Mouse (Mus musculus): ENCODE data around the gene Tax1bp3.

Tax1bp3 gene

DNA sequence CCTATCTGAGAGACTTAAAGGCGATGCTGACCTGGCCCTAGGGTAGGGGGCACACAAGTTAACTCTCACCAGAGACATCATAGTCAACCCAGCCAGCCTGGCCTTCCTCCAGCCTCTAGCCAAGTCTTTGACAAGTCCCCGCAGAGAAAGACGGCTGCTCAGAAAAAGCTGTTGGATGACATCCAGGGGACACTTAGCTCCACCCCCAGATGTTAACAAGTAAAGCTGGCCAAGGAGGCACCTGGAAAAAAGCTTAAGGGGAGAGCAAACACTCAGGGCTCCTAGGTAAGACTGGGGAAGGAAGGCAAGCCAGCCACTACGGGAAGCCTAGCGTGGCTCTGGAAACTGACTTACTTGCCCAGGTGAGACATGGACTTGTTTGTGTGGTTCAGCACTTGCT lies 4.7 kb upstream of the Tax1bp3 start:
- DNase-seq (ENCODE audit: extremely low read depth, low read depth, low spot score), result peak; percentile 65

DNA sequence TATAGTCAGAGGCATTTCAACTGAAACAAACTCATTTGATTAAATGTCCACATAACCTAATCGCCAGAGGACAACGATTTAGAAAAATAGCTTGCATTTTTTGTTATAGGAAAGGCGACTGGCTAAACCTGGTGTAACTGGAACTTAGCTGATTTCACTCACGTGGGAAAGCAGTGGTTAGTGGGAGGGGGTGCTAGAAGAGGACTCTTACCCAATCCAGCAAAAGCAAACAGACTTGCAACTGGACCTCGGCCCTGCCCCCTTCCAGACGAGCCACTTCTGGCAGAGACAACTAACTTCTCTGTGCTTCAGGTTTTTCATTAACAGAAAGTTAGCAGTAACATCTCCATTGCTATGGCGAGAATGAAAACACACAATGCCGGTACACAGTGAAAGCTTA lies 1.3 kb upstream of the Tax1bp3 start:
- DNase-seq (ENCODE audit: extremely low read depth, low read depth, low spot score), result no peak

DNA sequence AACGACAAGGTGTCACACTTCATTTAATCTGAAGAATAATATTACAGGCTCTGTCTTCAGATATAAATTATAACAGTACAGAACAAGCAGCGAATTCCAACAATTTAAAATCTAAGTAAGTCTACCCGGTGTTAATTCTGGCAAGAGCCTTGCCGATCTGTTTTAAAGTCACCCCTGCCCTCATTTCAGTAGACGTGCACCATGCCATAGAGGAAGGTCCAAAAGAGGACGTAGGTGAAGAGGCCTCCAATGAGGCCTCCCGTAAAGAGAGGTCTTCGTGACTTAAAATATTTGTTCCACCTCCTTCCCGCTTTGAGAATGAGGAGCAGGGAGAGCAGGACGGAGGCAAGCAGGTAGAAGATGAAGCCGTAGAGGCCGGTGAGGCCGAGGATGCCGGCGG lies 697 bp upstream of the Tax1bp3 start:
- DNase-seq (ENCODE audit: extremely low read depth, low read depth, low spot score), result no peak

DNA sequence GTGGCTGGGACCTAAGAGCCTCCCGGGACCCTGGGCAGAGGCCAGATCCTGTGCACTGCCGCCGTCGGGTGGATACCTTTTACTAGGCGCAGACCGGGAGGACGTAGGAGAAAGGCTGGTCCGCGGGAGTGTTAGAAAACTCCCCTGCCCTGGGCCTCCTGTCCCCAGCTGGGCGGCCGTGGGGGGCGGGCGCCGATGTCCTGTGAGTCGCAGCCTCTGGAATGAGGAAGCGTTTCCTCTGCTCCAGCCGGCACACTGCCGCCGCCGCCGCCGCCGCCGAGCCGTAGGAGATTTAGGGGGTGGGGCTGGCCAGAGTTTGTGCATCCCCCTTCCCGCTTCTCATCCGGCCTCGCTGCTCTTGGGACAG lies 609 bp downstream of the Tax1bp3 start:
- no peak for DNase-seq (ENCODE audit: extremely low read depth, low read depth, low spot score)

DNA sequence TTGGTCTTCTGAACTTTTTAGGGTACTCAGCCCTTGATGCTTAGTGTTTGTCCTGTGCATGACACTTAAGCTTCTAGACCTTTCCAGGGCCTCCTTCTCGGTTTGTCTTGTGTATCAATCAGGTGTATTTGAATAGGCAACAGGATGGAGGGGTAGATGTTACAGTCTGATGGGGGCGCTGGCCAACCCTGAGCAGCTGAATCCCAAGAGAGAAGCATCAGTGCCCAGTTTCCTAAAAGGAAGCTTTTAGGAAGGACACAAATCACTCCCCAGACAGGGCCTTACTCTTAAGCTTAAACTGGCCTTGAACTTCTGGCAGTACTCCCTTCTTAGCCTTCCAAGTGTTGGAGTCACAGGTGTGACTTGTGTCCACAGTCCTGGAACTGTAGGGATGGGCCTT lies 1.0 kb downstream of the Tax1bp3 start:
- DNase-seq (ENCODE audit: extremely low read depth, low read depth, low spot score), result no peak

DNA sequence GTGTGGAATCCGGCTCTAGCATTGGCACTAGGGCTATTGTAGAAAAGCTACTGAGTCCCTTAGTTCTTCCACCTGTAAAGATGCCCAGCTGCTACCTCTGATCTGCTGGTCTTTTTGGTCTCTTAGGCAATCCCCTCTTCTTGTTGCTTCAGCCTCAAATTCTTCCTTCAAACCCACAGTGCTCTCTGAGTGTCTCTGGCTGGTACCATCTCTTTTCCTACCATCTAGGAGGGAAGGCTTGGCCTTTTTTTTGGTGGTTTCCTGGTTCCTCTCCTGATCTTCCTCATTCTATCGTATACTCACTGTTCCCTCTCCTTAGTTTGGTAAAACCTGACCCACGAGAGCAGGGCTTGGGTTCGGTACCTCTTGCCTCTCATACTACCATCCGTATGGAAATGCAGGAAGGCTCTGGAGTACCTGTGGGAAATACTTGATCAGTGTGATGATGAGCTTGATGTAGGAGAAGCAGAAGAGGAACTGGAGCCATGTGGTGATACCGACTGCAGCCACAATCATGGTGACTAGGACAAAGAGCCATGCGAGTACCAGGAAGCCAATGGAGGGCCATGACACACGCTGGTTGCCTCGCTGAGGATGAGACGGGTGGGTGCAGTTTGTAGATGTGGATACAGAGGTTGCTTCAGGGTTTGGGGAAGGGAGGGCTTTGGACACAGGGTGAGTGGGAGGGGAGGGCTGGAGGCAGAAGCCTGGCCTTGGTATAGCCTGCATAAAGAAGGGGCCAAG lies 9.2 kb downstream of the Tax1bp3 start:
- no peak for DNase-seq (ENCODE audit: extremely low read depth, low read depth, low spot score)

DNA sequence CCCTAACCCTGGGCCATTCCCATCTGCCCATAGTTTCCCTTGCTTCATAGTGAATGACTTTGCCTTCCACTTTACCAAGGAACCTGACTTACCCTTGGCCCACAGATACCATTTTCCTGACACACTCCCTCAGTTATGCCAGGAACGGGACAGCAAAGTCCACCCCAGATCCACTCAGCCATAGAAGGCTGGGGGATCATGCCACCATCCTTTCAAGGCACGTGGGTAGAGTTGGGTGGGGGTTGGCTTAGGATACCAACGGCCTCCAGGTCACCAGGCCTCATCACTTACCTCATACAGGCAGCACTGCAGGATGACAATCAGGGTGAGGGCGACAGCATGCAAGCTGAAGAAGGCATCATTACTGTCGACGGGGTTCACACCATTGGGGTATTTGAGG lies 10.3 kb downstream of the Tax1bp3 start:
- no peak for DNase-seq (ENCODE audit: extremely low read depth, low read depth, low spot score)

DNA sequence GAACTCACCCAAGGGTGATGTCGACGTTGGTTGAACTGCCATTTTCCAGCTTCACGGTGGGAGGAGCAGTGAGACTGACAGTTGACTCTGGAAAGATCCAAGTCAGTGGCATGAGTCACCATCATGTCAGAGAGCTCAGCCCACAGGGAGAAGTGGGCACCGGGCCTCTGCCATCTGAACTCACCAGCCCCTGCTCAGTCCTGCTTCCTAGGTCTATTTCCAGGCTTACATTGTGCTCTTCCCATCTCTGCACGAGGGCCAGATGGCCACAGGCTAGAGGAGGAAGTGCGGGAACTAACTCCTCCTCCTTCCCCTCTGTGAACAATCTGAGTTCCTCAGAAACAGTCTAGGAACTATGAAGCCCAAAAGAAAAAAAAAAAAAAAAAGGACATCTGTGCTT lies 16.2 kb downstream of the Tax1bp3 start:
- no peak for DNase-seq (ENCODE audit: extremely low read depth, low read depth, low spot score)

DNA sequence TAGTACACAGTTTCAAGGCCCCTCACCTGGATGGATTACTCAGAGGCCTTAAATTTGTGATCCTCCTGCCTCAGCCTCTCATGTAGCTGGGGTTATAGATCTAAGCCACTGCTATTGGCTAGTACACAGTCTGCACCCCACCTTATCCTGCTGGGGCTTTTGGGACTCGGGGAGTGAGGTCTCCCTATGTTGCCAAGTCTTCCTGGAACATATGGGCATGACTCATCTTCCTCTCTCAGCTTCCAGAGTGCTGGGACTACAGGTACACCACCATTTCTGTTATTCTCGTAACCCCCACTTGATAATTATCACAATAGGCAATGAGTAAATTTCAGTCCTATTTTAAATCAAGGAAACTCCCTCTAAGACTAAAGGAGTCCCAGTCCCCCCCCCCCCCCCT lies 17.6 kb downstream of the Tax1bp3 start:
- DNase-seq (ENCODE audit: extremely low read depth, low read depth, low spot score), result no peak

DNA sequence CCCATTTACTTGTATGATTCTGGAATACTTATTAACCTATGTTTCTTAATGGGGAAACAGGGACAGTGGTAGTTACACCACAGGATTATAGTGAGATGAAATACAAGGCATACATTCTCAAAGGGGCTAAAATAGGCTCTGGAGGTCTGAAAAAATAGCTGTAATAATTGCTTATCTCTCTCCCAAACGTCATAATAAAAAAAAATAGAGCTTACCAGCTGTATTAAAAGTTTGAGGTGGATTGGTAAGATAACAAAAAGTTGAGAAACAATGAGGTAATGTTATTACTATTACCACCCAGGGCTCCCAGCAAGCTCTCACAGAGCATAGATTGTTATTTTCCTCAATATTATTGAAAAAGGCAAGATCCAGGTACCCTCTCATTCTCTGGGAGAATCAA lies 21.3 kb downstream of the Tax1bp3 start:
- DNase-seq (ENCODE audit: extremely low read depth, low read depth, low spot score), result no peak

DNA sequence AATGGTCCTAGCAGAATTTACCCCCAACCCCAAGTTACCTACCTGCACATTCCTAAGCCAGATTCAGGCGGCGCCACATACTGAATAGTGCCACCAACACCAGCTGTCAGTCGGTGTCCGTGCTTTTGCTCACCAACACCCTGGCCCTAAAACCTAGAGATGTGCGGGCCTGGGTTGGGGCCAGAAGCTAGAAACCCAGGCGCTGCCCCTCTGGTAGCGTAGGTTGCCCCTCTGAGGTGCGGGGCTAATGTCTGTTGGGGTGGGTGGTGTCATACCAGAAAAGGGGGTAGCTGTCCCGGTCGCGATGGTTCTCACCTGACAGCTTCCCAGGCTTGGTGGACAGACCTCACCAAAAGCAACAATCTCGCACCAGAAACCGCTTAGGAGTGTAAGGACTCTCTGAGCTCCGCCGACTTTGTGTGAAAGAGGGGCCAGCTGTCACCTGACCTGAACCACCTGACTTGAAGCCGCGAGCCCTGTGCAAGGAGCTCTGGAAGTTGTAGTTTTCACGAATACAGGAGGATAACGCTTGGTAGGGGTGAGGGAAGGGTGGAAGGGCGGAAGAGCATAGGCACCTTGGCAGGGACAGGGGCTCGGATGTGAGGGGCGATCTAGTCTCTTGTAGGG lies 21.8 kb downstream of the Tax1bp3 start, which contains the start of gene Ctns:
TSS of gene Ctns (minus strand) at position 440 of the 627 bp plus-strand sequence.
- no peak for DNase-seq (ENCODE audit: extremely low read depth, low read depth, low spot score)

DNA sequence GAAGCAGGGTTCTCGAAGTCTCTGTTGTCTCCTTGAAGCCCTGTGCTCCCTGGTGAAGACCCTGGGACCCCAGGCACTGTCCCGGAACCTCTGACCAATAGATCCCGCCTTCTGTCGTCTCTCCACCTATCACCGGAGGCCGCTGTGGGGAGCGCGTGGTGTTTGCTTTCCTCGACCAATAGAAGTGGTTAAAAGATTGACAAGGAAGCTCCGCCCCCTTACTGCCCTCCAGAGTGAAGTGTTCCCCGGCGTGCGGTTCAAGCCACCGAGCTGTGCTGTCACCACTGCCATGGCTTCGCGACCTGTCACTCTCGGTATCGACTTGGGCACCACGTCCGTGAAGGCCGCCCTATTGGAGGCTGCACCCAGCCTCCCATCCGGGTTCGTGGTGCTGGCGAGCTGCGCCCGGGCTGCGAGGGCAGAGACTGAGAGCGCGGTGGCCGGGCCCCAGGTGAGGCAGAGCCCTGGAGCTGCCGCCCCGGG lies 22.4 kb downstream of the Tax1bp3 start, which contains the start of gene Shpk:
TSS of gene Shpk (plus strand) at position 231 of the 483 bp plus-strand sequence.
- DNase-seq (ENCODE audit: extremely low read depth, low read depth, low spot score), result no peak

DNA sequence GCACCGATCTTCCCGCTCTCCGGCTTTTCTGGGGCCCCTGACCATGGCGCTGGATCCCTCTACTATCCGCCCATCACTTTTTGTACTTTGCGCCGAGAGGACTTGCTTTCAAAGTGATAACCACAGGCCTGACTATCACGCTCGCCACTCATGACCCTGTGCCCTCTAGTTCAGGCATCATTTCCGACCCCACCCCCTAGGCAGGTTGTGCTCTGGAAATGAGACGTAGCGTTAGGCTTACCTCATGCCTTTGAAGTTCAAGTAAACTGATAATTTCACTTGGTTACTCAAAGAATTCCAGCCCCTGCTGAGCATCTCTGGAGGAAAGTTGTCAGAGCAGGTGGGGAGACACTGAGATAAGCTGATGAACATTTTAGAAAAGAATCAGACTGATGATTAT lies 23.0 kb downstream of the Tax1bp3 start:
- DNase-seq (ENCODE audit: extremely low read depth, low read depth, low spot score), result no peak

DNA sequence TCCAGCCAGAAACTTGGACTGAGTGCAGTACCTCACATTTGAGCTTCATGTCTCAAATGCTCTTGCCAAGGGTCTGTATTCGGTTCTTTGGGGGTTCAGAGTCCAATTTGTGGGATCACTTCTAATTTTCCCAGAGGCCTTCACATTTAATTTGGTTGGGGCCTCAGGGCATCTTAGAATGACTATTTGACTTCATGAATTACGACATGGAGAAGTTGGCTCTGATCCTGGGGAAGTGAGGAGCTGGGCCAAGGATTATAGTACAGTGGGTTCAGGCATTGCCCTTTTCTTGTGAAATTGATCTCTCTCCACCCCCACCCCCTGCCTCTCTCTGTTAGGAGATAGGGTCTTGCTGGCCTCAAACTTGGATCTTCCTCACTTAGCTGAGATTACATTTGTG lies 24.1 kb downstream of the Tax1bp3 start:
- no peak for DNase-seq (ENCODE audit: extremely low read depth, low read depth, low spot score)

DNA sequence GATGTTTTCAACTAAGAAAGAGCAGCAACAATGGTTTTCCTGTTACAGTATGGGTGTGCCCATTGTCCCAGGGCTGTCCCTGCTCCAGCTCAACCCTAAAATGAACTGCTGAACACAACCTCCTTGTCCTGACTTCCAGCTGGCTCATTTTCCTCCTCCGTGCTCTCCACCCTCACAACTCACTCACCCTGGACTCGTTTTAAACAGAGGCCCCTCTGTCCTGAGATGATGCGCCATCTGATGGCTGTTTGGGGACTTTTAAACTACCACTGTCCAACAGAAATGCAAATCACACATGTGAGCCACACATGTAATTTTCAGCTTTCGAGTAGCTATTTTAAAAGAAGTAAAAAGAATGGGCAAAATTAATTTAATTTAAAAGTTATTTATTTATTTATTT lies 24.7 kb downstream of the Tax1bp3 start:
- no peak for DNase-seq (ENCODE audit: extremely low read depth, low read depth, low spot score)

DNA sequence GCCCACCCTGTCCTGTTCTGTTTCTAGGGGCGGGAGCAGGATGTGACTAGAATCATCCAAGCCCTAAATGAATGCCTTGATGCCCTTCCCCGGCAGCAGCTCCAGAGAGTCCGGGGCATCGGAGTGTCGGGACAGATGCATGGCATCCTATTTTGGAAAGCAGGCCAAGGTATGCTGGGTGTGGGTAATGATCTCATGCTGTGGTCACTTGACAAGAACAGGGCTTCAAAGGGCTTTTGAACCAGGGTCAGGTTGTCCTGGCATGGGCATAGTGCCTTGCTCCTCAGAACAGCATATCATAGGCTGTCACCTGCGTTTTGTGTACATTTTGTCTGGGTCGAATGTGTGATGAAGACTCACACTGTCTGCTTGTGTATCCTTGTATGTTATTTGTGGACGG lies 27.0 kb downstream of the Tax1bp3 start:
- DNase-seq (ENCODE audit: extremely low read depth, low read depth, low spot score), result no peak

DNA sequence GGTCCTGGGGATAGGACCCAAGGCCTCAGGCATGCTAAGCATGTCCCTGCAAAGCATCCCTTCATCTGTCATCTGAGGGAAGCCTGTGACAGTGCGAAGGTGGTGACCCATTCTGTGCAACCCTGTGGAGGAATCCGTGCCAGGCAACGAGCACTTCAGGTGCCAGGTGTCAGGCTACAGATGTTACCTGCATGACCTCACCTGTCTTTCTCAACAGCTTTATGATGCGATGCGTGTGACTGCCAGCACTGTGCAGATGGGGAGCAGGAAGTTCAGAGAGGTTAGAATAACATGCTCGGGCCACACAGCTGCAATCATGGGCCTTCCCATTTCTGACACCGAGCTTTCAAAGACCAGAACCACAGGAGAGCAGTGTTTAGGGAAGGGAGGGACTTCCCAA lies 28.3 kb downstream of the Tax1bp3 start:
- peak; percentile 80 for DNase-seq (ENCODE audit: extremely low read depth, low read depth, low spot score)

DNA sequence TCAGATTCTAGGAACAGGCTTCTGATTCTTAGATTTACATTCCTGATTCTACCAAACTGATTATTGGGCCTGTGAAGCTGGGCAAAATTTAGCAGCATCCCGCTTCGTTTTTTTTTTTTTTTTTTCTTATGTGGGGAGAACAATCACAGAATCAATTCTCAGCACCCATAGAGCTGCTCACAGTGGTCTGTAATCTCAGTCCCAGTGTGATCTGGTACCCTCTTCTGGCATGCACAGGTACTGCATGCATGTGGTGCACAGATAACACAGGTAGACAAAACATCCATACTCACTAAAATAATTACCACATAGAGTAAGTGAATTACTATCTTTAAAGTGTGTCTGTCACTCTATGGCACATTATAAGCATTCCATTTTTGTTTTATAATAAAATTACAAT lies 30.7 kb downstream of the Tax1bp3 start:
- DNase-seq (ENCODE audit: extremely low read depth, low read depth, low spot score), result no peak

DNA sequence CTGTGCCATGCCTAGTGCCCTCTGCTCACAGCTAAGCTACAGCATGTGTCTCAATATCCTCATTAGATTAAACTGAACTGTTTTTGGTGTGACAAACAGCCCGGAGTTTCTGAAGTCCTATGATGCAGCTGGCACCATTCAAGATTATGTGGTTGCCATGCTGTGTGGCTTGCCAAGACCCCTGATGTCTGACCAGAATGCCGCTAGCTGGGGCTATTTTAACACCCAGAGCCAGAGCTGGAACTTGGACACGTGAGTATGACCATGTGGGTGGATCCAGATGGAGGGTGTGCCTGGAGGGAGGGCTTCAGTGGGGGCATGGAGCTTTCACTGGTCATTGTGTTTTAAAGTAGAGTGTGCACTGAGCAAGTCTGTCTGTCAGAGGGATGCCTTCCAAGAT lies 37.1 kb downstream of the Tax1bp3 start:
- no peak for DNase-seq (ENCODE audit: extremely low read depth, low read depth, low spot score)

DNA sequence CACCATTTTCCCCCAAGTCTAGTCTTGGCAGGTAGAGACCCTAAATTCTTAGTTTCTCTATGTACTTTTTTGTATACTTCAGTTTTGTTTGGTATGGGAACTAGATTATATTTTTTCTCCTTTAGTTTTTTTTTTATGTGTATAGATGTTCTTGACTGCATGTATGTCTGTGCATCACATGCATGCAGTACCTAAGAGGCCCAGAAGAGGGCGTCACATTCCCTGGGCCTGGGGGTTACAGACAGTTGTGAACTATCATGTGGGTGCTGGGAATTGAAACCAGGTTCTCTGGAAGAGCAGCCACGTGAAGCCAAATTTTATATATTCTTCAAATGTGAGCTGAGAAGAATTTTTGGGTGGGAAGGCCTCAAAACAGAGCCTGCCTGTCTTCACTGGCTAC lies 42.8 kb downstream of the Tax1bp3 start:
- no peak for DNase-seq (ENCODE audit: extremely low read depth, low read depth, low spot score)

DNA sequence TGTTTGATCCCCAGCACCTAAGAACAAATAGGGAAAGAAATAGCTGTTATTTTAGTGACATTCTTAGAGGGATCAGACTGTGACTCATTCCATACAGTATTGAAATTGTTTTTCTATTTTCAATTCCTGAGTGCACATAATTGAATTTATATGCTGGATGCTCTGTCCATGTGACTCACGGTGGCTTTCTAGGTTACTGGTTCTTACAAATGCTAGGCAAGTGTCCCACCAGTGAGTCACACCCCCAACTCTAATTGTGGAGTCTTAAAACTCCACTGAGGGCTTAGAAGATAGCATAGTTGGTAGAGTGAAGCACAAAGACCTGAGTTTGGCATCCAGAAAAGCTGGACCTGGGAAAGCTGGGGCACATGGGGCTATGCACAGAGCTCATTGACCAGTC lies 43.8 kb downstream of the Tax1bp3 start:
- no peak for DNase-seq (ENCODE audit: extremely low read depth, low read depth, low spot score)

DNA sequence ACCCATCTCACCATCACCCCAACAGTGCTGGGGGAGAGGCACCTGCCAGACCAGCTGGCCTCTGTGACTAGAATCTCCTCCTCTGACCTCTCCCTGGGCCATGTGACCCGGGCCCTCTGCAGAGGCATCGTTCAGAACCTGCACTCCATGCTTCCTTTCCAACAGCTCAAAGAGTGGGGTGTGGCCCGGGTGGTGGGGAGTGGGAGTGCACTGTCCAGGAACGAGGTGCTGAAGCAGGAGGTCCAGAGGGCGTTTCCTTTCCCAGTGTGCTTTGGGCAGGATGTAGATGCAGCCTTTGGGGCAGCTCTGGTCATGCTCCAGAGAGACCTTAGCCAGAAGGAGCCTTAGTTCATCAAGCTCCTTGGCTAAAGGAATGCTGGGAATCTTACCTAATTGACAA lies 46.0 kb downstream of the Tax1bp3 start:
- DNase-seq (ENCODE audit: extremely low read depth, low read depth, low spot score), result no peak

DNA sequence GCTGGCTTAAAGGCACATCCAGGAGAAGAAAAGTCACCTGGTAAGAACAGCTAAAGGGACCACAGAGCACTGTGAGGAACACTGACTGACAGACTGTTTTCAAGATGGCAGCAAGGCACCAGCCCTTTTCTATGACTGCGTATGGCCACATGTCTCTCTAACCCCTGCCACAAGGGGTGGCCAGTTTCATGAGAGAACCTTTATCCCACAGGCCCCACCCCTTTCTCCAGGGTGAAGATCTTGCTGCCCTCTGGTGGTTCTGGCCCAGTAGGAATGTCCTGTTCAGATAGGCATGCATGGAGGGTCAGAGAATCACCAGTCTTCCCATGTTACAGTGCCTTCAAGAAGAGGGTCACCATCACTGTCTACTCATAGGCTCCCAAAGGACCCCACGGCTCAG lies 47.1 kb downstream of the Tax1bp3 start:
- no peak for DNase-seq (ENCODE audit: extremely low read depth, low read depth, low spot score)
